Mouse (Mus musculus): Measurements from ENCODE around the gene Snx30.

GRCm38 (mm10) chr4:59826381-59826780 lies 20.7 kb downstream of the Snx30 start:
- no peak for TF ChIP-seq CTCF (IDR thresholded peaks at IDR 0.05; ENCODE audit: low read depth)
- no peak for TF ChIP-seq EP300 (IDR thresholded peaks at IDR 0.05; ENCODE audit: low read depth)

Data from liver, postnatal 0 days (tissue).